Mouse (Mus musculus) embryonic facial prominence, embryonic 11.5 days (tissue): ENCODE measurements around the gene 1810065E05Rik. TPM values are rescaled to one million over a fixed set of nuclear protein-coding genes. Genes with fewer than 3 reads are reported as not detected.

ENCODE experiments used
- ATAC-seq: fragments of 200-750 bp; cut with Nextera tagmentation; replicated peaks from 2 replicates; pipeline ENCODE4 v1.8.0; 2017; ENCODE audit warnings: low read depth; ENCODE audit not compliant: insufficient number of reproducible peaks, low FRiP score, low TSS enrichment
- DNase-seq: peaks from one replicate; pipeline ENCODE4 v3.0.0-alpha.2; 2015; ENCODE audit warnings: low spot score
- H3K27ac ChIP-seq: fragments of 300-500 bp; sonication (generic); replicated peaks from 2 replicates; pipeline ENCODE4 v1.5.1; 2014; ENCODE audit warnings: mild to moderate bottlenecking, low read depth, low read length, control low read depth
- H3K27me3 ChIP-seq: fragments of 300-500 bp; sonication (generic); 2 replicates; pipeline ENCODE4 v1.6.1; 2014; ENCODE audit warnings: mild to moderate bottlenecking, low read length, moderate library complexity, mixed read lengths; ENCODE audit not compliant: control insufficient read depth, insufficient read depth
- H3K36me3 ChIP-seq: fragments of 300-500 bp; sonication (generic); replicated peaks from 2 replicates; pipeline ENCODE4 v1.6.1; 2014; ENCODE audit warnings: low read depth, mild to moderate bottlenecking, low read length, moderate library complexity, mixed read lengths; ENCODE audit not compliant: control insufficient read depth, insufficient read depth
- H3K4me1 ChIP-seq: fragments of 300-500 bp; sonication (generic); 2 replicates; pipeline ENCODE4 v1.6.1; 2014; ENCODE audit warnings: low read length, mixed read lengths; ENCODE audit not compliant: control insufficient read depth, insufficient read depth
- H3K4me2 ChIP-seq: fragments of 300-500 bp; sonication (generic); 2 replicates; pipeline ENCODE4 v1.6.1; 2014; ENCODE audit warnings: low read depth, mild to moderate bottlenecking, control low read depth, low read length, moderate library complexity
- H3K4me3 ChIP-seq: fragments of 300-500 bp; sonication (generic); 2 replicates; pipeline ENCODE4 v1.5.1; 2014; ENCODE audit warnings: low read depth, low read length, control low read depth
- H3K9ac ChIP-seq: fragments of 300-500 bp; sonication (generic); replicated peaks from 2 replicates; pipeline ENCODE4 v1.6.1; 2014; ENCODE audit warnings: mild to moderate bottlenecking, control low read depth, low read length
- H3K9me3 ChIP-seq: fragments of 300-500 bp; sonication (generic); replicated peaks from 2 replicates; pipeline ENCODE4 v1.6.1; 2016; ENCODE audit warnings: mild to moderate bottlenecking, low read length, inconsistent platforms, mixed read lengths; ENCODE audit not compliant: control insufficient read depth
- WGBS: fragments of 180-500 bp; shearing (Covaris S2); extraction: QIAGEN DNeasy Blood & Tissue Kit; methylation state at CpG from one replicate; pipeline ENCODE4 v1.1.7; 2014; 5-methylcytosine and 5-hydroxymethylcytosine counted together
- polyA plus RNA-seq: library from polyadenylated mRNA; unstranded; fragments of >200 nt; fragmentation: Nextera tagmentation; extraction: Ambion mirVana; gene quantifications from 2 replicates; pipeline ENCODE4 v1.2.1, GENCODE M21; 2014

The 1810065E05Rik gene
- polyA plus RNA-seq, 1 experiment from 2014 or later = not detected

DNA sequence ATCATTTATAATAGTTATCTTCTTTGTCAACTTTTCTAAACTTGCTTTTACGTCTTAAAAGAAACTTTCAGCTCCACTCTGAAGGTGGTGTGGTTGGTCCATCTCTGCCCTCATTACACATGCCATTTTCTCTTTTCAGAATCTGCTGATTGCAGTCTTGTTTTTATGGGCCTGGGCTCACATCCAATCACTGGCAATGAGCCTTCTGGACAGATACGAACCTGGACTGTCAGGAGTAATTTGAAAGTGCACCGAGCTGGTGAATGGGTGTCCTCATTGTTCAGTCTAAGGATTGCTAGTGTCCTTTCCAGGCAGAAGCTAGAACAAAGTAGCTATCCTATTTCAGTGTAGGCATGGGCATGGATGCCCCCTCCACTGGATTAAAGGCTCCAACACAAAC, 12.8 kb upstream of the 1810065E05Rik start:
- 80% methylated on average over 3 of the region's 3 CpGs for WGBS
- DNase-seq (no peak), ATAC-seq (no peak)
- Histone ChIP-seq H3K4me3 (no peak overlapping the region), H3K4me2 (no peak overlapping the region), H3K36me3 (no peaks in the 10 kb centered on the region), H3K9me3 (no peaks in the 10 kb centered on the region), H3K9ac (no peak overlapping the region), H3K27me3 (no peaks in the 10 kb centered on the region), H3K27ac (no peak overlapping the region), H3K4me1 (no peaks in the 10 kb centered on the region)

DNA sequence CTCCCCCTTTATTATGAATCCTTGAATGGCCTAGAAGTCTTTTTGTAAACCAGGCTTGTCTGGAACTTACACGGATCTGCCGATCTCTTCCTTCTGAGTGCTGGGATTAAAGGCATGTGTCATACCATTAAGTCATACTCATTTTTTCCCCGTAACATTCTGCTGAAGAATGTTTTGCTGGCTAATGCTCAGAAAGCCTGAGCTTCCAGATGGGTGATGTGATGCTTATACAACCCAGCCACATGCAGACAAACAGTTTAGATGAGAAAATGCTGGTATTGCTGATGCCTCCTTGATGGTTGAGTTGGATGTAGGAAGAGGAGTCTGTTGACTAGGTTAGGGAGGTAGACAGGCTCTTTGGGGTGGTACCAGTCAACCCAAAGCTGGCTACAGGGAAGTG, 2.6 kb upstream of the 1810065E05Rik start:
- Histone ChIP-seq H3K4me1 (no peaks in the 10 kb centered on the region), H3K9me3 (no peaks in the 10 kb centered on the region), H3K4me2 (no peak overlapping the region), H3K36me3 (no peaks in the 10 kb centered on the region), H3K27ac (no peak overlapping the region), H3K27me3 (no peaks in the 10 kb centered on the region), H3K4me3 (no peak overlapping the region), H3K9ac (no peak overlapping the region)
- ATAC-seq (no peak), DNase-seq (no peak)
- WGBS = 86% methylated on average over 3 of the region's 3 CpGs

DNA sequence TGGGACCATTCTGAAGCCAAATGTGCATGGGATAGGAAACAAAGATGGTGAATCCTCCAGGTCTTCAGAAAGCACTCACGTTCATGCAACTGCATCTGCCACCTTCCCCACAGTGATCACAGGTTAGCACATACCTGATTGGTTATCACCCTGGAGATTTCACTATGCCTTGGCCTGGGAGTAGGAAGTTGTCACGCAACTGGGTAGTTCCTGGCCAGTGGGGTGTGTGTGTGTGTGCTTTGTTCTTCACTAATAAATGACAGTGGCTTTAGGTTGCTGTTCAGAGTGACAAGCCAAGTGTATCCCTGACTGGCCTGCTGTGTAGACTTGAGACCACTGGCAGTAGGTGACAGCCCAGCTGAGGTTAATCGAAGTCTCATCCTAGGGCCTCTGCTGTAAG, 11.3 kb downstream of the 1810065E05Rik start, which contains the start of gene Gm12253:
Gene Gm12253 (plus strand): TSS at position 301 of the 400 bp plus-strand sequence.
- ATAC-seq (no peak), DNase-seq (no peak)
- Histone ChIP-seq H3K9ac (no peak within 1 kb of the TSS), H3K4me1 (no peaks in the 10 kb centered on the region), H3K27ac (no peak within 1 kb of the TSS), H3K4me3 (no peak within 1 kb of the TSS), H3K36me3 (no peaks in the 10 kb centered on the region), H3K27me3 (no peaks in the 10 kb centered on the region), H3K4me2 (no peak within 1 kb of the TSS), H3K9me3 (no peaks in the 10 kb centered on the region)
- 78% methylated on average over 3 of the region's 3 CpGs for WGBS

DNA sequence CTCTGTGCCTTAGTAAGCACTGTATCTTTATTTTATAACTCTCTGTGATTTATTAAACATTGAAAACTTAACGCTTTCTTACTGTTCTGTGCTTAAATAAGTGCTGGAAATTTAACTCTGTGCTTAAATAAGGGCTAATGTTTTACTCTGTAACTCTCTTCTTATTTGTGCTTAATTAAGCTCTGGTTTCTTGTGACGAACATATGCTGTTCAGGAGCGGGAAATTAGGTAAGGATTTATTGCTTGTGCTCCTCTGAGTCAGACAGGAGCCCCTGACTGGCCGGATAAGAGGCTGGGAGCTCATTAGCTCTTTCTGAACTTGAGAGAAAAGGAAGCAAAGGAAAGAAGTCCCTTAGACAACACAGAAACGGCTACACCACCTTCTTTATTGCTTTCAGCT, 17.0 kb downstream of the 1810065E05Rik start:
- H3K9me3 ChIP-seq = no peaks in the 10 kb centered on the region
- no peak overlapping the region for H3K9ac ChIP-seq
- no peak overlapping the region for H3K4me3 ChIP-seq
- no peaks in the 10 kb centered on the region for H3K27me3 ChIP-seq
- WGBS = 52% methylated on average over 5 of the region's 5 CpGs
- no peak overlapping the region for H3K4me2 ChIP-seq
- ATAC-seq (no peak), DNase-seq (no peak)
- no peaks in the 10 kb centered on the region for H3K4me1 ChIP-seq
- no peak overlapping the region for H3K27ac ChIP-seq
- no peaks in the 10 kb centered on the region for H3K36me3 ChIP-seq

DNA sequence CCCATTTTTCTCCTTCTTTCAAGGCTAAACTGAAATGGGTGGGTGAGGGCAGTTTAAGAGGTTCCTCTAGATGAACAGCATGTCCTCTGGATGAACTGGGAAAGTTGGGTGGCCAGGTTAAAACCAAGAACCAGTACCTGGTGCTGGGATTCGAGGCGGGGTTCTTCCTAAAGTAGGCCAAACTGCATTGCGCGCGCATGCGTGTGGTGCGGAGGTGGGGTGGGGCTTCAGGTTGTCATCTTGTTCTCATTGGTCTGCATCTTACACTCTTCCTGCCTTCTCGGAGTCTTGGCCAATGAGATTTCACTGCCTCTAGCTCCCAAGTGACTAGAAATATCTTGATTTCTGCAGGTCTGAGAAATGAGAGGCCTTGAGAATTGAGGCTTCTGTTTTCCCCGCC, 31.8 kb downstream of the 1810065E05Rik start, which contains the start of gene Lypd9:
Gene Lypd9 (minus strand): TSS at position 165 of the 400 bp plus-strand sequence.
- Histone ChIP-seq H3K4me2 (no peak within 1 kb of the TSS), H3K36me3 (no peaks in the 10 kb centered on the region), H3K4me1 (0 out of 2 replicates have a peak, but pooled peaks cover 2% of the 10 kb centered on the region), H3K27me3 (no peaks in the 10 kb centered on the region), H3K9me3 (no peaks in the 10 kb centered on the region), H3K27ac (no peak within 1 kb of the TSS), H3K9ac (no peak within 1 kb of the TSS), H3K4me3 (no peak within 1 kb of the TSS)
- ATAC-seq (no peak), DNase-seq (no peak)
- 95% methylated on average over 9 of the region's 9 CpGs for WGBS

DNA sequence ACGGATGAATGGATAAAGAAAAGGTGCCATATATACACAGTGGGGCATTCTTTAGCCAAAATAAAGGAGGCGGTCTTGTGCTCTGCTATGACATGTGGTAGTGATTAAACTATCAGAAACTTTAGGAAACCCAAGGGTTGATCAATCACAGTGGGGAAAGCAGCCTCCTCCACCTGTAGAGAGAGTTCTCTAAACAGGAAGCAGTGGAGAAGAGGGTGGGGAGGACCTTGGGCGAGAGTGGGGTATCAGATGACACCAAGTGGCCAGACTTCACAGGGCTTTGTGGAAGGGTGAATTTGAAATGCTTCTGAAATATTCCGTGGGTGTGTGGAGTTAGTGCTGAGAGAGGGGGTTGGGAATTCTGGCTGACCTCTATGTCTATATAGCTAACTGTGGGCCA, 32.7 kb downstream of the 1810065E05Rik start:
- ATAC-seq (peak; percentile 72), DNase-seq (peak; percentile 73)
- Histone ChIP-seq H3K4me3 (no peak overlapping the region), H3K4me2 (no peak overlapping the region), H3K27ac (no peak overlapping the region), H3K9me3 (no peaks in the 10 kb centered on the region), H3K36me3 (no peaks in the 10 kb centered on the region), H3K27me3 (no peaks in the 10 kb centered on the region), H3K4me1 (0 out of 2 replicates have a peak, but pooled peaks cover 2% of the 10 kb centered on the region), H3K9ac (no peak overlapping the region)
- WGBS = 24% methylated on average over 4 of the region's 4 CpGs

DNA sequence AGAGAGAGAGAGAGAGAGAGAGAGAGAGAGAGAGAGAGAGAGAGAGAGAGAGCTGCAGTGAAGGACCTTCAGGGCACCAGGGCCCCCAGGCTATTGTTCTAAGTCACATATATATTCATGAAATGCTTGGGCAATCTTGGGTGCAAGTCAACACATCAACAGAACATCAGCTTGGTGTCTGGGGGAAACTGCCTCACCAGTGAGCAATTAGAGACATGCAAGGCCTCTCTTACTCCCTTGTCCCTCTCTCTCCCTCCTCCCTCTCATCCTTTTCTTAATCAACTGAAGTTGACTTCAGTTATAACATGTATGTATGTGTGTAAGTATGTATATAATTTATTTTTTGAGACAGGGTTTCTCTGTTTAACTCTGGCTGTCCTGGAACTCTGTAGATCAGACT, 41.3 kb downstream of the 1810065E05Rik start, which contains the start of gene Olfr30:
Gene Olfr30 (minus strand): TSS at position 101 of the 400 bp plus-strand sequence.
- H3K9ac ChIP-seq = no peak within 1 kb of the TSS
- DNase-seq (no peak), ATAC-seq (no peak)
- H3K36me3 ChIP-seq = no peaks in the 10 kb centered on the region
- no peaks in the 10 kb centered on the region for H3K27me3 ChIP-seq
- no peak within 1 kb of the TSS for H3K4me2 ChIP-seq
- no peak within 1 kb of the TSS for H3K4me3 ChIP-seq
- no peaks in the 10 kb centered on the region for H3K9me3 ChIP-seq
- H3K27ac ChIP-seq = no peak within 1 kb of the TSS
- H3K4me1 ChIP-seq = no peaks in the 10 kb centered on the region
